Comparison of ENCODE assay signal across 8 mouse cellular contexts in the genomic region with DNA sequence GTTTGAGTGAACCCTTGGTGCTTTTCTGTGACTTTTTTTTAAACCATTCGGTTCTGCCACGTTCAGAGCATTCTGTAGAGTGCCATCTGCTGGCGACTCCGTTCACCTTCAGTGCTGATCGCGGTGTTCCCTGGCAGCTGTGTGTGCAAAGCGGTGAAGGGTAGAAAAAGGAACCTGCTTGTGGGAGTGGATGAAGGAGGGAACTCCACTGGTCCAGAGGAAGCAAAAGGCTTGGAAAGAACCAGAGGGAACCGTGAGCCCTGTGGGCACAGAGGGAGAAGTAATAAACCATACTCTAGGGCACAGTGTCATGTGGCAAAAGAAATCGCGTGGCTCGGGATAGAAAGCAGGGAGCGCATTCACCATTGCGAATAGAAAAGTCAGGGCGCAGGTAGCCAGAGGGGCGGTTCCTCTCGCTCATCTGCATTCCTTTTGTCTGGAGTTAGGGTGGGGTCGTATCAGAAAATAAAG.
A peak's percentile ranks its signal among the peaks of the same experiment; 100 is the strongest.
DNase-seq lines count a peak whose midpoint lies in the region; ATAC-seq lines count a peak whose summit lies in the region.

No protein-coding gene starts in this region.

- H3K4me3 ChIP-seq in hindbrain, embryonic 16.5 days (ENCODE audit: low read length): peak overlapping the region; percentile 39

- whole genome bisulfite sequencing in hindbrain, embryonic 16.5 days: under 1% methylated on average over 17 of the region's 17 CpGs

- peak; percentile 84 for DNase-seq in NIH3T3 (ENCODE audit: low read depth)
- peak; percentile 93 to 94 for DNase-seq in cerebellum, postnatal 10 days
- DNase-seq in frontal cortex, postnatal 36 days (ENCODE audit: low spot score in 2 of 2): peak; percentile 80 to 88
- peak; percentile 79 for DNase-seq in left cerebral cortex, adult 11 months (ENCODE audit: low spot score)
- DNase-seq in lung, postnatal 36 days: peak; percentile 89
- peak; percentile 87 for DNase-seq in retina, postnatal 1 day
- peak; percentile 89 for DNase-seq in thymus, postnatal 4 days

- peak overlapping the region; percentile 64 for H3K9ac ChIP-seq in hindbrain, embryonic 16.5 days (ENCODE audit: low read depth, low read length)

- H3K4me1 ChIP-seq in hindbrain, embryonic 16.5 days (ENCODE audit: control insufficient read depth, insufficient read depth, low read depth, low read length): peaks cover 11% of the 10 kb centered on the region

- peak overlapping the region; percentile 82 for H3K4me2 ChIP-seq in hindbrain, embryonic 16.5 days (ENCODE audit: low read length)

- no peaks in the 10 kb centered on the region for H3K36me3 ChIP-seq in hindbrain, embryonic 16.5 days (ENCODE audit: control insufficient read depth, insufficient read depth, low read length)

- no peaks in the 10 kb centered on the region for H3K9me3 ChIP-seq in hindbrain, embryonic 16.5 days (ENCODE audit: control insufficient read depth, low read length)

- peak; percentile 87 for ATAC-seq in hindbrain, embryonic 16.5 days

- H3K27ac ChIP-seq in hindbrain, embryonic 16.5 days (ENCODE audit: low read depth, low read length): peak overlapping the region; percentile 79

- no peaks in the 10 kb centered on the region for H3K27me3 ChIP-seq in hindbrain, embryonic 16.5 days (replicated peaks; ENCODE audit: control insufficient read depth, insufficient read depth, low read length)

Comparison
In these comparisons a context has a peak if more than half of its experiments do, and no peak if none do; other contexts are left out.
1. Peak in every context shown above with its lines: DNase-seq, ATAC-seq, H3K4me3 ChIP-seq and H3K27ac ChIP-seq.